Mouse (Mus musculus) erythroid progenitor cell, adult 5-6 weeks (primary cell): ENCODE measurements around the gene Dhx57. TPM values are rescaled to one million over a fixed set of nuclear protein-coding genes. Genes with fewer than 3 reads are reported as not detected.
A peak's percentile ranks its signal among the peaks of the same experiment; 100 is the strongest.

ENCODE experiments used
- ATAC-seq: replicated peaks from 2 replicates; pipeline ENCODE4 v1.8.0; 2016; ENCODE audit warnings: moderate number of reproducible peaks, mild to moderate bottlenecking, moderate TSS enrichment, inconsistent platforms; ENCODE audit not compliant: poor library complexity, low FRiP score, severe bottlenecking
- total RNA-seq, 2 experiments: library from RNA; stranded (forward) in 1 of 2; stranded (reverse) in 1 of 2; fragments of 150-400 nt in 1 of 2; fragments of 186-747, 209-891 nt in 1 of 2; gene quantifications; 2 replicates each; pipeline versions ENCODE4 v1.2.3 to v1.2.4; 2015 to 2017; ENCODE audit warnings: low replicate concordance in 2 of 2

Dhx57 gene
- total RNA-seq, 2 experiments from 2014 or later = 2.5 to 2.7 TPM

DNA sequence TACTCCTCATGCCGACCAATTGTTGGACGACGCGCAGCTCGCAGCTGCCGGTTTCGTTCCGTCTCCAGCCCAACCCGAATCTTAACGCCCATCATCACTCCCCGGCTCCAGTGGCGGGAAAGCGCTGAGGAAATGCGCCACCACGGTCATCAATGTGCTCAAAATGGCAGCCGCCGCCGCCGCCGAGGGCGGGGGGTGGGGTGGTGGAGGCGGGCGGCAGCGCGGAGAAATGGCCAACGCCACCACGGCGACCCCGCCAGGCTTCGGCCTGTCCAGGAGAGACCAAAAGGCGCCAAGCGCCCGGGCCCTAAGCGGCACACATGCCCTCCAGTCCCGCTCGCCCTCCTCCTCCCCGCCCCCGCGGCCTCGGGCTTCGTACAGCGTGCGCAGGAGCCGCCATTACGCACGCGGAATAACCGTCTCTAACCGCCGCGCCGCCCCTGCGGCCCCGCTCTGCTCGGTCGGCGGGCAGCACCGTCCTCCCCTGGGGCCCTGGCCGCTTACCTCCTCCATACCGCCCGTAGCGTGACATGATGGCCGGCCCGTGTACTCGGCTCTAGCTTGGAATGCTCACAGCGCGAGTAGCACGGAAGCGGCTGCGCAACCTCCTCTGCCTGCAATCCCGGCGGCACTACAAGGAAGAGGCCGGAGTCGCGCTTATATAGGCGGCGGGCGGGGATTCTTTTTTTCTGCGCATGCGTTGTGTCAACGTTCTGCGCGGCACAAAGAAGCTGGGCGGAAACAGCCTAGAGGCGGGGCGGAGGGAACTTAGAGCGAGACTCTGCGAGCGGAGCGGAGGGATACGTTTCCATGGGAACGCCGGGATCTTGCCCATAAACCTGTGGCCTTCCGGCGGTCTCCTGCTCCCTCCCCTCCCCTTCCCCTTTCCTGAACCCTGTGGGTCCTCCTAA lies 83.3 kb downstream of the Dhx57 start, which contains the start of the genes Srsf7 and Ttc39d:
Gene Srsf7 (minus strand): TSS at position 637 of the 911 bp plus-strand sequence.
Gene Ttc39d (plus strand): TSS at position 790 of the 911 bp plus-strand sequence.
- ATAC-seq = peak; percentile 94

DNA sequence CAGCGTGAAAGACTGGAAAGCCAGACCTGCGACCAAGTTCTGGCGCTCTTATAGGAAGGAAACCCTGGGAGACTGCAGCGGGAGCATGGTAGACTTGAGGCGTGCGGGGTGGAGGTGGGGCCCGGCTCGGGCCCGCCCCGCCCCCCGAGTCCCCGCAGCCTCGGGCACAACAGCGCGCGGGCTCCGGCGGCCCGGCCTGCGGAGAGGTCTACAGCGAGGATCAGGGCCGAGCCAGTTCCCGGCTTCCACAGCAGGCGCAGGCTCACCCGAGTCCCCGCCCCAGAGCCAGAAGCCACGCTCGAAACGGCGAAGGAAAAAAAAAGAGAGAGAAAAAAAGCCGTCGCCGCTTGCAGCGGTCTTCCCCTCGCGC lies 84.0 kb downstream of the Dhx57 start:
- peak; percentile 64 for ATAC-seq

GRCm38 (mm10) chr17:80205657-80206056 lies 84.6 kb downstream of the Dhx57 start:
- ATAC-seq = no peak

- no peak for ATAC-seq
Observed at GRCm38 (mm10) chr17:80199160-80199778, 91.0 kb downstream of the Dhx57 start.

- peak; percentile 49; the same call in 1 of the 2 replicates for ATAC-seq
Observed at GRCm38 (mm10) chr17:80193075-80193474, 97.2 kb downstream of the Dhx57 start.

Other genes with a start within 250 kb of the Dhx57 start
- 53.0 and 60.4 TPM in 2 replicates for gene Hnrnpll, start 228.1 kb downstream of the Dhx57 start, total RNA-seq (2015; ENCODE audit: low replicate concordance)
- 37.4 and 64.8 TPM in 2 replicates for gene Hnrnpll, start 228.1 kb downstream of the Dhx57 start, total RNA-seq (2017; ENCODE audit: low replicate concordance)
- gene Galm, start 163.0 kb downstream of the Dhx57 start, total RNA-seq (2015; ENCODE audit: low replicate concordance) = 3.6 TPM in 1 of 2 replicates, not detected in the other
- 0.53 and 1.2 TPM in 2 replicates for gene Galm, start 163.0 kb downstream of the Dhx57 start, total RNA-seq (2017; ENCODE audit: low replicate concordance)
- gene Srsf7, start 83.2 kb downstream of the Dhx57 start, total RNA-seq (2015; ENCODE audit: low replicate concordance) = 167 and 184 TPM in 2 replicates
- gene Srsf7, start 83.2 kb downstream of the Dhx57 start, total RNA-seq (2017; ENCODE audit: low replicate concordance) = 125 and 132 TPM in 2 replicates
- not detected in 2 replicates for gene Ttc39d, start 83.0 kb downstream of the Dhx57 start, total RNA-seq (2015; ENCODE audit: low replicate concordance)
- gene Ttc39d, start 83.0 kb downstream of the Dhx57 start, total RNA-seq (2017; ENCODE audit: low replicate concordance) = not detected in 2 replicates
- gene Gemin6, start 66.0 kb downstream of the Dhx57 start, total RNA-seq (2015; ENCODE audit: low replicate concordance) = 5.9 and 14.1 TPM in 2 replicates
- gene Gemin6, start 66.0 kb downstream of the Dhx57 start, total RNA-seq (2017; ENCODE audit: low replicate concordance) = 11.8 and 14.0 TPM in 2 replicates
- 3.8 and 13.3 TPM in 2 replicates for gene Morn2, start 273 bp downstream of the Dhx57 start, total RNA-seq (2015; ENCODE audit: low replicate concordance)
- gene Morn2, start 273 bp downstream of the Dhx57 start, total RNA-seq (2017; ENCODE audit: low replicate concordance) = 5.1 and 8.5 TPM in 2 replicates
- not detected in 2 replicates for gene Arhgef33, start 16.9 kb upstream of the Dhx57 start, total RNA-seq (2015; ENCODE audit: low replicate concordance)
- not detected in 2 replicates for gene Arhgef33, start 16.9 kb upstream of the Dhx57 start, total RNA-seq (2017; ENCODE audit: low replicate concordance)
- not detected in 2 replicates for gene Gm10190, start 83.1 kb upstream of the Dhx57 start, total RNA-seq (2015; ENCODE audit: low replicate concordance)
- not detected in 2 replicates for gene Gm10190, start 83.1 kb upstream of the Dhx57 start, total RNA-seq (2017; ENCODE audit: low replicate concordance)
- gene Sos1, start 190.0 kb upstream of the Dhx57 start, total RNA-seq (2015; ENCODE audit: low replicate concordance) = 10.8 and 16.3 TPM in 2 replicates
- gene Sos1, start 190.0 kb upstream of the Dhx57 start, total RNA-seq (2017; ENCODE audit: low replicate concordance) = 5.7 and 6.5 TPM in 2 replicates